In genomic region chr16:90235188-90235587, GRCm38 (mm10) we compare ENCODE assay signal across 21 mouse cellular contexts. TPM values are rescaled to one million over a fixed set of nuclear protein-coding genes. Genes with fewer than 3 reads are reported as not detected.
DNase-seq lines count a peak whose midpoint lies in the region; ATAC-seq and TF ChIP-seq lines count a peak whose summit lies in the region.
"Had no signal": no experiment of that assay in that cellular context is flagged by ENCODE, and none has a peak within 500 bp of the region (broad histone marks: within the 10 kb centered on the region; RNA-seq: fewer than 3 reads in every experiment).

No protein-coding gene starts in this region.

- intact Hi-C loops in heart, adult 2 months (cut with DNase I), result no loop called here
- intact Hi-C loops in heart, postnatal 25 days (cut with DNase I), result no loop called here

- no peaks in the 10 kb centered on the region for H3K27me3 ChIP-seq in heart, adult 2 months (ENCODE audit: control insufficient read depth, insufficient read depth, low read length)
- no peaks in the 10 kb centered on the region for H3K27me3 ChIP-seq in heart, postnatal 0 days (ENCODE audit: control insufficient read depth, insufficient read depth, low read length)
- no peaks in the 10 kb centered on the region for H3K27me3 ChIP-seq in liver, embryonic 14.5 days (ENCODE audit: control insufficient read depth, insufficient read depth, low read length)
- no peaks in the 10 kb centered on the region for H3K27me3 ChIP-seq in liver, embryonic 11.5 days (replicated peaks; ENCODE audit: control insufficient read depth, insufficient read depth, low read length)
- H3K27me3 ChIP-seq in myocyte (ENCODE audit: control insufficient read depth, insufficient read depth, insufficient read length), result no peaks in the 10 kb centered on the region
- H3K27me3 ChIP-seq: limb, embryonic 15.5 days; midbrain, embryonic 12.5 days had no signal

- no peak for TF ChIP-seq EP300 in heart, adult 2 months (IDR thresholded peaks at IDR 0.05; ENCODE audit: insufficient read depth, low read depth, low read length)
- TF ChIP-seq EP300 in heart, postnatal 0 days (IDR thresholded peaks at IDR 0.05; ENCODE audit: low read depth), result no peak
- TF ChIP-seq EP300 in liver, embryonic 14.5 days (IDR thresholded peaks at IDR 0.05; ENCODE audit: low read depth), result no peak

- H3K4me1 ChIP-seq in heart, adult 2 months (ENCODE audit: control insufficient read depth, insufficient read depth, low read length), result no peaks in the 10 kb centered on the region
- H3K4me1 ChIP-seq in heart, postnatal 0 days (ENCODE audit: control insufficient read depth, insufficient read depth), result peaks cover 12% of the 10 kb centered on the region
- peaks cover 0 to 7% of the 10 kb centered on the region in 2 experiments; a peak in 2 of 4 replicates for H3K4me1 ChIP-seq in liver, embryonic 14.5 days (replicated peaks; ENCODE audit: control insufficient read depth in 2 of 2, insufficient read depth in 2 of 2, low read length in 1 of 2)
- peaks cover 3% of the 10 kb centered on the region for H3K4me1 ChIP-seq in liver, embryonic 11.5 days (replicated peaks; ENCODE audit: control insufficient read depth, insufficient read depth, low read length)
- H3K4me1 ChIP-seq: forebrain, embryonic 10.5 days; limb, embryonic 15.5 days; midbrain, embryonic 12.5 days had no signal

- H3K27ac ChIP-seq in heart, adult 2 months, result no peak overlapping the region
- peak overlapping the region; percentile 55 for H3K27ac ChIP-seq in heart, postnatal 0 days (ENCODE audit: low read depth)
- H3K27ac ChIP-seq in liver, embryonic 14.5 days, result no peak overlapping the region
- H3K27ac ChIP-seq in liver, embryonic 11.5 days (ENCODE audit: low read depth, low read length), result no peak overlapping the region
- H3K27ac ChIP-seq: forebrain, embryonic 10.5 days; left cerebral cortex, adult 2 months; limb, embryonic 15.5 days; midbrain, embryonic 12.5 days had no signal

- no peak overlapping the region for H3ac ChIP-seq in myocyte (ENCODE audit: control insufficient read depth, insufficient read length)

- H3K4me3 ChIP-seq in heart, adult 2 months, result no peak overlapping the region
- H3K4me3 ChIP-seq in heart, postnatal 0 days (ENCODE audit: low read depth, low read length), result no peak overlapping the region
- no peak overlapping the region for H3K4me3 ChIP-seq in liver, embryonic 14.5 days (ENCODE audit: insufficient read depth in 1 of 2, low read depth in 2 of 2, low read length in 2 of 2)
- H3K4me3 ChIP-seq in liver, embryonic 11.5 days (ENCODE audit: low read depth, low read length), result no peak overlapping the region
- no peak overlapping the region for H3K4me3 ChIP-seq in myocyte
- H3K4me3 ChIP-seq: forebrain, embryonic 10.5 days; left cerebral cortex, adult 2 months; limb, embryonic 15.5 days; midbrain, embryonic 12.5 days had no signal

- no peak for TF ChIP-seq POLR2A in heart, adult 2 months (IDR thresholded peaks at IDR 0.05; ENCODE audit: insufficient read depth, low read depth, low read length)
- no peak for TF ChIP-seq POLR2A in myocyte (IDR thresholded peaks at IDR 0.05; ENCODE audit: insufficient read length, low read depth)

- H3K4me2 ChIP-seq in heart, postnatal 0 days (ENCODE audit: low read depth, low read length), result no peak overlapping the region
- H3K4me2 ChIP-seq in liver, embryonic 14.5 days (ENCODE audit: low read depth), result no peak overlapping the region
- H3K4me2 ChIP-seq in liver, embryonic 11.5 days, result no peak overlapping the region
- H3K4me2 ChIP-seq in myocyte (ENCODE audit: low read depth), result no peak overlapping the region
- H3K4me2 ChIP-seq: limb, embryonic 15.5 days; midbrain, embryonic 12.5 days had no signal

- no peaks in the 10 kb centered on the region for H3K9me3 ChIP-seq in heart, postnatal 0 days (replicated peaks; ENCODE audit: control insufficient read depth, low read length)
- H3K9me3 ChIP-seq in liver, embryonic 14.5 days (ENCODE audit: control insufficient read depth, low read length), result no peaks in the 10 kb centered on the region
- no peaks in the 10 kb centered on the region for H3K9me3 ChIP-seq in liver, embryonic 11.5 days (ENCODE audit: control insufficient read depth, low read length)
- H3K9me3 ChIP-seq: forebrain, embryonic 10.5 days; limb, embryonic 15.5 days; midbrain, embryonic 12.5 days had no signal

- no peak for DNase-seq in heart, adult 2 months
- no peak for DNase-seq in heart, adult 18-20 months
- peak; percentile 20 for DNase-seq in heart, postnatal 0 days (ENCODE audit: low spot score)
- no peak for DNase-seq in heart, postnatal 25 days (ENCODE audit: low spot score)
- no peak for DNase-seq in liver, embryonic 14.5 days (ENCODE audit: low read depth in 3 of 3, low spot score in 3 of 3)
- no peak for DNase-seq in liver, embryonic 11.5 days (ENCODE audit: low spot score)
- DNase-seq: cerebellum, adult 18-20 months; cerebellum, postnatal 14 days; gastrocnemius, postnatal 10 days; kidney, adult 9 months; layer of hippocampus, adult 9-11 months; left cerebral cortex, postnatal 4 days; lung, postnatal 14 days; thymus, postnatal 14 days had no signal

- no peak overlapping the region for H3K9ac ChIP-seq in heart, adult 2 months (ENCODE audit: low read depth, low read length)
- H3K9ac ChIP-seq in heart, postnatal 0 days (replicated peaks; ENCODE audit: low read depth, low read length), result no peak overlapping the region
- H3K9ac ChIP-seq in liver, embryonic 14.5 days (replicated peaks), result no peak overlapping the region
- no peak overlapping the region for H3K9ac ChIP-seq in liver, embryonic 11.5 days (ENCODE audit: low read depth, low read length)
- H3K9ac ChIP-seq: limb, embryonic 15.5 days; midbrain, embryonic 12.5 days had no signal

- no peaks in the 10 kb centered on the region for H3K36me3 ChIP-seq in heart, adult 2 months (ENCODE audit: control insufficient read depth, insufficient read depth, low read length)
- H3K36me3 ChIP-seq in heart, postnatal 0 days (replicated peaks; ENCODE audit: control insufficient read depth, insufficient read depth, low read length), result peaks cover 21% of the 10 kb centered on the region
- peaks cover 14% of the 10 kb centered on the region for H3K36me3 ChIP-seq in liver, embryonic 14.5 days (replicated peaks; ENCODE audit: control insufficient read depth, insufficient read depth, low read depth)
- peaks cover 10% of the 10 kb centered on the region for H3K36me3 ChIP-seq in liver, embryonic 11.5 days (ENCODE audit: control insufficient read depth, insufficient read depth, low read length)
- peaks cover 13% of the 10 kb centered on the region for H3K36me3 ChIP-seq in myocyte (ENCODE audit: control insufficient read depth, insufficient read depth)

- ATAC-seq in heart, postnatal 0 days (ENCODE audit: insufficient read depth, low read depth), result peak; percentile 75
- peak; percentile 5; the same call in 1 of the 2 replicates for ATAC-seq in liver, embryonic 14.5 days (ENCODE audit: insufficient read depth)
- ATAC-seq in liver, embryonic 11.5 days (replicated peaks; ENCODE audit: low FRiP score), result no peak
- ATAC-seq: CD4-positive, CD25-positive, alpha-beta regulatory T cell, adult 4 months; forebrain, embryonic 16.5 days had no signal

- WGBS in heart, adult 2 months, result 62% methylated on average over 3 of the region's 3 CpGs
- WGBS in heart, postnatal 0 days, result 52% methylated on average over 3 of the region's 3 CpGs
- 84% methylated on average over 3 of the region's 3 CpGs for WGBS in liver, embryonic 14.5 days (ENCODE audit: insufficient replicate concordance)
- 88% methylated on average over 3 of the region's 3 CpGs for WGBS in liver, embryonic 11.5 days

- TF ChIP-seq CTCF in heart, adult 2 months (IDR thresholded peaks at IDR 0.05), result peak; percentile 25; the same call in 1 of the 2 replicates
- peak; percentile 42 for TF ChIP-seq CTCF in heart, postnatal 0 days (IDR thresholded peaks at IDR 0.05; ENCODE audit: low read depth)
- no peak for TF ChIP-seq CTCF in liver, embryonic 14.5 days (IDR thresholded peaks at IDR 0.05; ENCODE audit: low read depth)

- no peaks in the 10 kb centered on the region for H3K79me2 ChIP-seq in heart, adult 2 months (replicated peaks; ENCODE audit: control insufficient read depth, insufficient read depth, low read length)
- H3K79me2 ChIP-seq in myocyte (ENCODE audit: control insufficient read depth, insufficient read depth), result no peaks in the 10 kb centered on the region

TF ChIP-seq in myocyte, 11 proteins besides CTCF, POLR2A, EP300 and RAD21:
- TF ChIP-seq REST (IDR thresholded peaks at IDR 0.05; ENCODE audit: insufficient read depth, insufficient read length), result no peak
- TF ChIP-seq POLR2AphosphoS2 (IDR thresholded peaks at IDR 0.05; ENCODE audit: insufficient read length, low read depth), result peak; percentile 12

RNA-seq across cellular contexts. Expression of gene Sod1, which starts 14.6 kb away (rescaled TPM):
- total RNA-seq in heart, adult 2 months (2021), result 100 to 1,000 TPM; 499 to 572 TPM
- 422 and 565 TPM in 2 replicates for polyA plus RNA-seq in heart, adult 2 months (2012; rRNA removed)
- total RNA-seq in heart, adult 18-20 months (2021), result 100 to 1,000 TPM; 565 to 589 TPM
- 155 and 222 TPM in 2 replicates for total RNA-seq in heart, postnatal 0 days (2014; rRNA removed; ENCODE audit: low replicate concordance)
- 1,411 and 1,533 TPM in 2 replicates for polyA plus RNA-seq in heart, postnatal 0 days (2015; fragmentation: Nextera tagmentation; extraction: Ambion mirVana)
- total RNA-seq in heart, postnatal 25 days (2021), result 100 to 1,000 TPM; 445 to 458 TPM
- 623 and 753 TPM in 2 replicates for polyA plus RNA-seq in liver, embryonic 14.5 days (2012; rRNA removed)
- polyA plus RNA-seq in liver, embryonic 14.5 days (2014; fragmentation: Nextera tagmentation; extraction: Ambion mirVana), result 1,393 and 1,455 TPM in 2 replicates
- 1,899 and 2,008 TPM in 2 replicates for polyA plus RNA-seq in liver, embryonic 11.5 days (2014; fragmentation: Nextera tagmentation; extraction: Ambion mirVana)
- 551 TPM for polyA plus RNA-seq in myocyte (2012; fragmentation: generic; extraction: Trizol)

RNA-seq across cellular contexts. Expression of gene Scaf4, which starts 49.1 kb away (rescaled TPM):
- 10 to 100 TPM; 17.8 to 18.8 TPM for total RNA-seq in heart, adult 2 months (2021)
- polyA plus RNA-seq in heart, adult 2 months (2012; rRNA removed), result 19.9 and 20.1 TPM in 2 replicates
- 10 to 100 TPM; 18.1 to 21.3 TPM for total RNA-seq in heart, adult 18-20 months (2021)
- total RNA-seq in heart, postnatal 0 days (2014; rRNA removed; ENCODE audit: low replicate concordance), result 3.9 and 15.7 TPM in 2 replicates
- 8.7 and 9.5 TPM in 2 replicates for polyA plus RNA-seq in heart, postnatal 0 days (2015; fragmentation: Nextera tagmentation; extraction: Ambion mirVana)
- 10 to 100 TPM; 17.5 to 21.8 TPM for total RNA-seq in heart, postnatal 25 days (2021)
- 21.8 and 23.5 TPM in 2 replicates for polyA plus RNA-seq in liver, embryonic 14.5 days (2012; rRNA removed)
- 9.0 and 10.1 TPM in 2 replicates for polyA plus RNA-seq in liver, embryonic 14.5 days (2014; fragmentation: Nextera tagmentation; extraction: Ambion mirVana)
- polyA plus RNA-seq in liver, embryonic 11.5 days (2014; fragmentation: Nextera tagmentation; extraction: Ambion mirVana), result 34.7 and 38.4 TPM in 2 replicates
- 14.1 TPM for polyA plus RNA-seq in myocyte (2012; fragmentation: generic; extraction: Trizol)
